Mouse (Mus musculus): ENCODE data around the gene Trio.

DNA sequence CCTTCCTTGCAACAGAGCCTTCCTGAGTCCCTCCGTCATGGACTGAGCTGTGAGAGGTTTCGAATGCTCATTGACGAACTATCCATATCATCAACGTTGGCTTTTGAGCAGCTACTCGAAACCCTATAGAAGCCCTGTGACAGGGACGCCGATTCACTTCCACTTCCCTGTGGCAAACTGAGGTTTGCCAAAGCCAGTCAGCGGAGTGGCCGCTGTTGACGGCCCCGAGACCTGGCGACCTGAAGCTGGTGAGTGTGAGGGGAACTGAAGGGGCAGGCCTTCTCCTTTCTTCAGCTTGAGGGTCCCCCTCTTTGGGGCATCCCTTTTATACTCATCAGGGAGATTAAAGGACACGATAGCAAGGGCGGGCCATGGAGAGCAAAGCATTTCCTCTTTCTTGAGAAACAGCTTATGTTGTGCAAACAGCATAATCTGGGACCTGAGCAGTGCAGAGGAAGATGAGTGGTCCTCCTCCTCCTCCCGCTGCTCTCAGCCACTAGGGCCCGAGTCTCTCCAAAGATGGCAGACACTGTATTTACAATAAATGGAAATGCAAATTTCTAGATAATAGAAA is 151.8 kb downstream of the Trio start:
- TF ChIP-seq CTCF (IDR thresholded peaks at IDR 0.05; ENCODE audit: low read depth, low read length) (no peak), GATA1 (IDR thresholded peaks at IDR 0.05; ENCODE audit: borderline replicate concordance, low read length) (no peak), TAL1 (conservative IDR thresholded peaks at IDR 0.05; ENCODE audit: low read depth, low read length) (no peak), POLR2AphosphoS5 (IDR thresholded peaks at IDR 0.05; ENCODE audit: insufficient replicate concordance, low read depth, low read length) (no peak)

Measured in G1E (cell line).